Mouse (Mus musculus): ENCODE measurements around the gene Ush1g.

DNA sequence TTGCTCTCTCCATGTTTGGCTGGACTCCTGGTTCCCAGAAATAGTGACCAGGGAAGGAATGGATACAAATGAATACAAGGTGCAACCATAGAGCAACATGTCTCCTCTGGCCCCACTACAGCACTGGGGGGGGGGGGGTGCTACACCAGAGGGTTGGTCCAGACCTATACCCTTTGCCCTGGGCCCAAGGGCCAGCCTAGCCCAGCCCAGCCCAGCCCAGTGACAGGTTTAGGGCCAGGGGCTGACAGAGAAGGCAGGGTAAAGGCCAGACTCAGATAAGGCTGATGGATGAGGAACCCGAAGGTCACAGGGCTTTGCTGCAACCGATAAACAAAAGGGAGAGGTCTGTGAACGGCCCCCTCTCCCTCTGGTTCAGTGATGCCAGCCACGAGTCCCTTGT, 28.1 kb upstream of the Ush1g start:
- TF ChIP-seq CTCF (IDR thresholded peaks at IDR 0.05; ENCODE audit: low read depth, low read length): no peak
- no peak for TF ChIP-seq POLR2A (IDR thresholded peaks at IDR 0.05; ENCODE audit: insufficient read depth, low read length)
- TF ChIP-seq EP300 (IDR thresholded peaks at IDR 0.05; ENCODE audit: insufficient read depth, low read depth, low read length): no peak

Data from ES-Bruce4 (cell line).